Mouse (Mus musculus): Measurements from ENCODE around the gene C130050O18Rik. TPM values are rescaled to one million over a fixed set of nuclear protein-coding genes. Genes with fewer than 3 reads are reported as not detected.

Gene C130050O18Rik
- total and polyA plus RNA-seq, 3 experiments: 0.68 to 1.1 (median 0.98) TPM

DNA sequence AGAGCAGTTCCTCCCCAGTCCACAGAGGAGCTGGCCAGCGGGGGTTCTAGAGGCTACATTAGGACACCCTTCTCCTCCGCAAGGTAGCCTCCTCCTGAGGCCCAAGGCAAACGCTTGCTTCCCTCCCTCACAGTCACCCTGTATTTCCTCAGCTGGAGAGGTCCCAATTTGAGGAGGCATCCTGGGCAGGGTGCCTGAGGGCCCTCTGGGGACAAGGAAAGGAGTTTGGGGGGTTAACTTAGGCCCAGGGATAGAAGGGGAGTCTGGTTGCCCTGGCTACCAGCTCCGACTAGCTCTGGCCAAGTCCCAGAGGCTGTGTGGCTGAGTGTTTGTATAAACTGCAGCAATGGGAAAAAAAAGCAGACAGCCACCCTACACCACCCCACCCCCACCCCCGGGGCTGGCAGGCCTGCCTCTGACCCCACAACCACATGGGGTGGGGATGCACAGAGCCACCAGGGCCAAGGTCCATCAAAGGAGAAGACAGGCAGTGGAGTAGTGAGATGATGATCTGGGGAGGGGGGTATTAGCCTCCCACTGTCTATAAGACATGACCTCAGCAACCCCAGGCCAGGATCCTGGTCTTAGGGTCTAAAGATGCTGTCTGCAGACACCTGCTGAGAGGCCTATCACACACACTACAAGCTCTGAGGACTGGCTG is 40.0 kb upstream of the C130050O18Rik start:
- Histone ChIP-seq H3K4me1 (ENCODE audit: control insufficient read depth, insufficient read depth, low read length) (peaks cover 13% of the 10 kb centered on the region), H3K36me3 (ENCODE audit: control insufficient read depth, insufficient read depth, low read length) (no peaks in the 10 kb centered on the region), H3K79me2 (replicated peaks; ENCODE audit: control insufficient read depth, insufficient read depth, low read length) (no peaks in the 10 kb centered on the region), H3K4me3 (peak overlapping the region; percentile 6; the same call in 1 of the 2 replicates), H3K27ac (peak overlapping the region; percentile 94), H3K27me3 (ENCODE audit: control insufficient read depth, insufficient read depth, low read length) (no peaks in the 10 kb centered on the region), H3K9ac (ENCODE audit: low read depth, low read length) (peak overlapping the region; percentile 44; the same call in 1 of the 2 replicates)
- DNase-seq: no peak
- intact Hi-C loops (cut with DNase I): loop anchor here (1.0 to 5.0 kb wide), 3 partner anchors 33 to 140 kb away; no protein-coding TSS in a partner anchor
- TF ChIP-seq EP300 (IDR thresholded peaks at IDR 0.05; ENCODE audit: insufficient read depth, low read depth, low read length) (no peak), POLR2A (IDR thresholded peaks at IDR 0.05; ENCODE audit: insufficient read depth, low read depth, low read length) (peak; percentile 4; the same call in 1 of the 2 replicates)
- WGBS: 16% methylated on average over 5 of the region's 5 CpGs

GRCm38 (mm10) chr5:139365827-139366226 is 39.3 kb upstream of the C130050O18Rik start:
- Histone ChIP-seq H3K27me3 (ENCODE audit: control insufficient read depth, insufficient read depth, low read length) (no peaks in the 10 kb centered on the region), H3K79me2 (replicated peaks; ENCODE audit: control insufficient read depth, insufficient read depth, low read length) (no peaks in the 10 kb centered on the region), H3K27ac (no peak overlapping the region), H3K9ac (ENCODE audit: low read depth, low read length) (no peak overlapping the region), H3K4me1 (ENCODE audit: control insufficient read depth, insufficient read depth, low read length) (peaks cover 13% of the 10 kb centered on the region), H3K4me3 (no peak overlapping the region), H3K36me3 (ENCODE audit: control insufficient read depth, insufficient read depth, low read length) (no peaks in the 10 kb centered on the region)
- peak in 1 of 2 experiments; percentile 59 for DNase-seq
- 74% methylated on average over 1 of the region's 1 CpGs for WGBS
- no peak for TF ChIP-seq EP300 (IDR thresholded peaks at IDR 0.05; ENCODE audit: insufficient read depth, low read depth, low read length)
- TF ChIP-seq CTCF (IDR thresholded peaks at IDR 0.05): no peak
- no peak for TF ChIP-seq POLR2A (IDR thresholded peaks at IDR 0.05; ENCODE audit: insufficient read depth, low read depth, low read length)
- intact Hi-C loops (cut with DNase I): no loop called here

- Histone ChIP-seq H3K36me3 (ENCODE audit: control insufficient read depth, insufficient read depth, low read length) (no peaks in the 10 kb centered on the region), H3K79me2 (replicated peaks; ENCODE audit: control insufficient read depth, insufficient read depth, low read length) (no peaks in the 10 kb centered on the region), H3K4me3 (no peak overlapping the region), H3K27ac (no peak overlapping the region; the same call in 1 of the 2 replicates), H3K27me3 (ENCODE audit: control insufficient read depth, insufficient read depth, low read length) (no peaks in the 10 kb centered on the region), H3K4me1 (ENCODE audit: control insufficient read depth, insufficient read depth, low read length) (peaks cover 16% of the 10 kb centered on the region), H3K9ac (ENCODE audit: low read depth, low read length) (no peak overlapping the region)
- 74% methylated on average over 11 of the region's 11 CpGs for WGBS
- intact Hi-C loops (cut with DNase I): no loop called here
- TF ChIP-seq CTCF (IDR thresholded peaks at IDR 0.05) (no peak), EP300 (IDR thresholded peaks at IDR 0.05; ENCODE audit: insufficient read depth, low read depth, low read length) (no peak), POLR2A (IDR thresholded peaks at IDR 0.05; ENCODE audit: insufficient read depth, low read depth, low read length) (no peak)
- no peak for DNase-seq
Measured at GRCm38 (mm10) chr5:139366484-139366883, 38.6 kb upstream of the C130050O18Rik start.

DNA sequence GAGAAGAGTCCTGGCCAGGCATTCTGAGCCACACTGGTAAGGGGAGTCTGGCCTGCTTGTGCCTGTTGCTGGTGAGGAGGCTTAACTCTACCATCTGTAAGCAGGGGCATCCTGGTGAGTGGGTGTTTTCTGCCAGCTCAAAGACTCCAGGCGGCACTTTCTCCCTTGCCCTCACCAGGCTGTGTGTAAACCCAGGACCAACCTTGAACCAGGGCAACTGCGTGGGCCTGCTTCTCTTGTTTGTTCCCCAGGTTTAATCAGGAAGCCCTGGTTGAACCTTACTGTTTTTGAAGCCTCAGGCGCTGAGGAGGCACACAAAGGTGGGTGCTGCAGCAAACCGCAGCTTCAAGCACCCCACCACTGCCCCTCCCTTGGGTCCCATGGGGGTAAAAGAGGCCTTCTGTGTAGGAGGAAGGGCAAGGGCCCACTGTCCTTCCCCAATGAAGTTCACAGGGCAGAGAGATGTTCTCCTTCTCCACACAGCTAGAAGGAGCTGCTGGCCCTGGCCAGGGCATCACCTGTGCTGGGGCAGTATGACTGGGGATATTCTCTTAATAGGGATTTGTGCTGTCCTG is 37.1 kb upstream of the C130050O18Rik start:
- H3K79me2 ChIP-seq (replicated peaks; ENCODE audit: control insufficient read depth, insufficient read depth, low read length): no peaks in the 10 kb centered on the region
- DNase-seq: no peak
- H3K4me1 ChIP-seq (ENCODE audit: control insufficient read depth, insufficient read depth, low read length): peaks cover 18% of the 10 kb centered on the region
- H3K36me3 ChIP-seq (ENCODE audit: control insufficient read depth, insufficient read depth, low read length): no peaks in the 10 kb centered on the region
- H3K27me3 ChIP-seq (ENCODE audit: control insufficient read depth, insufficient read depth, low read length): no peaks in the 10 kb centered on the region
- TF ChIP-seq CTCF (IDR thresholded peaks at IDR 0.05) (no peak), POLR2A (IDR thresholded peaks at IDR 0.05; ENCODE audit: insufficient read depth, low read depth, low read length) (no peak), EP300 (IDR thresholded peaks at IDR 0.05; ENCODE audit: insufficient read depth, low read depth, low read length) (no peak)
- intact Hi-C loops (cut with DNase I): loop anchor here (1.0 kb wide), 1 partner anchor 25 kb away; no protein-coding TSS in a partner anchor
- no peak overlapping the region for H3K9ac ChIP-seq (ENCODE audit: low read depth, low read length)
- H3K27ac ChIP-seq: no peak overlapping the region
- no peak overlapping the region for H3K4me3 ChIP-seq
- WGBS: 86% methylated on average over 4 of the region's 4 CpGs

DNA sequence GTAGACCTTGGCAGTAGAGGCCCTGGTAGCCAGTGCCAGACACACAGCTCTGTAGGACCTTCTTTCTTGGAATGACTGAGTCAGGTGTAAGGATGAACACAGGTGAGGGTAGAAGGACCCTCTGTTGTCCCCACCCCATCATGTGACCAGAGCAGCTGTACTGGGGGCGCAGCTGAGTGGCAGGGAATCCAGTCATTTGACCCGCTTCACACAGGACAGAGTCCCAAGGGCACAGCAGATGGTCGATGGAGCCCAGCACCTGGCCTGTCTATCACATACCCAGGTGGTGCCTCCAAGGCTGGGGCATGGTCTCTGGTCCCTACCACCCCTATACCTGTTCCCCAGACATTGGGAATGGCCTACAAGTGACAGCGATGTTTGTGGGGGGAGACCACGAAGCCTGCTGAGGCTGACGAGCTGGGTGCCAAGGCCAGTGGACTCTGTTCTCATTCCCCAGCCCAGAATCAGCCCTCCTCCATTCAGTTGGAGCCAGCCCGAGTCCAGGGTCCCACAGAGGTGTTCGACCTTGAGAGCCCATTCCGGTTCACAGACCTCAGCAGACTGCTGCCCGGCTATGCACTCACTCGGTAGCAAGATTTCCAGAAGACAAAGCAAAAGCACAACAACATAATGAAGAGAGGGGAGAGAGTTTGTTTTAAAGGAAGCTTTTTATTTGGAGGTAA is 36.3 kb upstream of the C130050O18Rik start:
- no peak for TF ChIP-seq POLR2A (IDR thresholded peaks at IDR 0.05; ENCODE audit: insufficient read depth, low read depth, low read length)
- TF ChIP-seq EP300 (IDR thresholded peaks at IDR 0.05; ENCODE audit: insufficient read depth, low read depth, low read length): no peak
- no peak for TF ChIP-seq CTCF (IDR thresholded peaks at IDR 0.05)
- 86% methylated on average over 11 of the region's 11 CpGs for WGBS
- Histone ChIP-seq H3K4me3 (no peak overlapping the region), H3K9ac (ENCODE audit: low read depth, low read length) (no peak overlapping the region), H3K27ac (no peak overlapping the region), H3K4me1 (ENCODE audit: control insufficient read depth, insufficient read depth, low read length) (peaks cover 16% of the 10 kb centered on the region), H3K79me2 (replicated peaks; ENCODE audit: control insufficient read depth, insufficient read depth, low read length) (no peaks in the 10 kb centered on the region), H3K27me3 (ENCODE audit: control insufficient read depth, insufficient read depth, low read length) (no peaks in the 10 kb centered on the region), H3K36me3 (ENCODE audit: control insufficient read depth, insufficient read depth, low read length) (no peaks in the 10 kb centered on the region)
- intact Hi-C loops (cut with DNase I): no loop called here
- no peak for DNase-seq

Measured in heart, adult 2 months (tissue).